Mouse (Mus musculus) heart, embryonic 15.5 days (tissue): ENCODE results near the gene Pwwp2b. TPM values are rescaled to one million over a fixed set of nuclear protein-coding genes. Genes with fewer than 3 reads are reported as not detected.

Experiments
- polyA plus RNA-seq: library from polyadenylated mRNA; unstranded; fragments of >200 nt; fragmentation: Nextera tagmentation; extraction: Ambion mirVana; gene quantifications from 2 replicates; pipeline ENCODE4 v1.2.1, GENCODE M21; 2015

Pwwp2b gene
- polyA plus RNA-seq, 1 experiment from 2014 or later, result 7.0 TPM

Other genes with a start within 250 kb of the Pwwp2b start
- gene Dpysl4, start 162.5 kb upstream of the Pwwp2b start, polyA plus RNA-seq, result 3.3 and 3.6 TPM in 2 replicates
- gene Lrrc27, start 35.5 kb upstream of the Pwwp2b start, polyA plus RNA-seq, result 3.0 and 3.5 TPM in 2 replicates
- gene Stk32c, start 35.2 kb upstream of the Pwwp2b start, polyA plus RNA-seq, result 0.08 and 0.10 TPM in 2 replicates
- 53.4 and 58.4 TPM in 2 replicates for gene Inpp5a, start 140.6 kb downstream of the Pwwp2b start, polyA plus RNA-seq